Mouse (Mus musculus): ENCODE data around the gene Numa1. TPM values are rescaled to one million over a fixed set of nuclear protein-coding genes. Genes with fewer than 3 reads are reported as not detected.
"Not testable (repeated sequence)": the region's sequence is repeated elsewhere in the genome, so short reads cannot be mapped to it uniquely, and the experiment has no call there.

Numa1 gene
- polyA plus RNA-seq, 1 experiment from 2014 or later: 41.0 TPM

DNA sequence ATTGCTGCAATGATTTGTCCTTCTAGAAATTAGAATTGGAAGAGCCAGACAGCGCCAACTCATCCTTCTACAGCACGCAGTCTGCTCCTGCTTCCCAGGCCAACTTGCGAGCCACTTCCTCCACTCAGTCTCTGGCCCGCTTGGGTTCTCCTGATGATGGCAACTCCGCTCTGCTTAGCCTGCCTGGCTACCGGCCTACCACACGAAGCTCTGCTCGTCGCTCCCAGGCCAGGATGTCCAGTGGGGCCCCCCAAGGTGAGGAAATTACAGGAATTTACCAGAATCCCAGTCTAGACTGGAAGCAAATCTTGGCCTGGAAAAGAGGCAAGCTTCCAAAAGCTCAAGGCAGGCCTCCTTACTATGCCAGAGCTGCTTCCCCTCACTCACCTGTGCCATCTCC, 77.9 kb downstream of the Numa1 start:
- Histone ChIP-seq H3K27me3 (ENCODE audit: control insufficient read depth, insufficient read depth, low read length) (no peaks in the 10 kb centered on the region), H3K9ac (ENCODE audit: low read length) (no peak overlapping the region), H3K4me3 (ENCODE audit: low read length) (no peak overlapping the region), H3K4me1 (ENCODE audit: control insufficient read depth, insufficient read depth, low read length) (no peaks in the 10 kb centered on the region), H3K27ac (ENCODE audit: low read length) (no peak overlapping the region), H3K9me3 (replicated peaks; ENCODE audit: control insufficient read depth, low read length) (no peaks in the 10 kb centered on the region), H3K4me2 (ENCODE audit: low read depth, low read length) (no peak overlapping the region), H3K36me3 (ENCODE audit: control insufficient read depth, insufficient read depth) (peaks cover 89% of the 10 kb centered on the region)
- 88% methylated on average over 9 of the region's 9 CpGs for WGBS
- no peak for ATAC-seq (replicated peaks; ENCODE audit: extremely low read depth, insufficient read depth, low FRiP score)

DNA sequence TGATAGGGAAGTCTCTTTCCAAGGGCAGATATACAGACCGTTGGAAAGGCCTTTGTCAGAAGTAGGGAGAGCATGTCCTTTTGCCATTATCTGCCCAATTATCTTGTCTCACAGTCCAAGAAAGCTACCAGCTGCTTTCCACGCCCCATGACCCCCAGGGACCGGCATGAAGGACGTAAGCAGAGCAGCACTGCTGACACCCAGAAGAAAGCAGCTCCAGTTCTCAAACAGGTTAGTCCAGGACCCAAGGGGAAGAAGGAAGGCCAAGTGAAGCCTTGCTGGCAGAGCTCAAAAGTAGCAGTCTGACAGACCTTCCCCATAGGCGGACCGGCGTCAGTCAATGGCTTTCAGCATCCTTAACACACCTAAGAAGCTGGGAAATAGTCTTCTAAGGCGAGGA, 79.5 kb downstream of the Numa1 start:
- H3K4me1 ChIP-seq (ENCODE audit: control insufficient read depth, insufficient read depth, low read length): peaks cover 14% of the 10 kb centered on the region
- 83% methylated on average over 8 of the region's 8 CpGs for WGBS
- H3K9ac ChIP-seq (ENCODE audit: low read length): no peak overlapping the region
- no peaks in the 10 kb centered on the region for H3K27me3 ChIP-seq (ENCODE audit: control insufficient read depth, insufficient read depth, low read length)
- H3K4me3 ChIP-seq (ENCODE audit: low read length): no peak overlapping the region
- ATAC-seq (replicated peaks; ENCODE audit: extremely low read depth, insufficient read depth, low FRiP score): no peak
- H3K4me2 ChIP-seq (ENCODE audit: low read depth, low read length): no peak overlapping the region
- H3K9me3 ChIP-seq (replicated peaks; ENCODE audit: control insufficient read depth, low read length): no peaks in the 10 kb centered on the region
- H3K27ac ChIP-seq (ENCODE audit: low read length): no peak overlapping the region
- peaks cover 77% of the 10 kb centered on the region for H3K36me3 ChIP-seq (ENCODE audit: control insufficient read depth, insufficient read depth)

DNA sequence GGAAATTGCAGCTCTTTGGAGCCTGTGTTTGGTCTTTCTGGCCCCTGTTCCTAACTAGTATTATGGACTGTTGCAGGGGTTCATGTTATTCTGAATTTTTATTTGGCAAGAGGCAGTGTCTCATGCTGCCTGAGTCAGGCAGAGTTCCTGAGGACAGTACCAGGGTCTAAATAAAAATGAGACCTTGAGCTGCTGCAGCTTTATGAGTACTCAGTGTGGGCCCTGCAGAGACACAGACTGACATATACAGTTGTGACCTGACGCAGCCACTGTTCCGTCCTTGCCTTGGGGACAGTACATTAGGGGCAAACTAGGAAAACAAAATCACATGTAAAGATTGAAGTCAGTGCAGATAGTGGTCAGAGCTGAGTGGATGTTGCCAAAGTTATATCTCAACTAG, 81.1 kb downstream of the Numa1 start:
- Histone ChIP-seq H3K4me1 (ENCODE audit: control insufficient read depth, insufficient read depth, low read length) (peaks cover 15% of the 10 kb centered on the region), H3K9ac (ENCODE audit: low read length) (no peak overlapping the region), H3K4me3 (ENCODE audit: low read length) (no peak overlapping the region), H3K9me3 (replicated peaks; ENCODE audit: control insufficient read depth, low read length) (no peaks in the 10 kb centered on the region), H3K4me2 (ENCODE audit: low read depth, low read length) (no peak overlapping the region), H3K27ac (ENCODE audit: low read length) (no peak overlapping the region), H3K36me3 (ENCODE audit: control insufficient read depth, insufficient read depth) (peaks cover 63% of the 10 kb centered on the region), H3K27me3 (ENCODE audit: control insufficient read depth, insufficient read depth, low read length) (no peaks in the 10 kb centered on the region)
- no peak for ATAC-seq (replicated peaks; ENCODE audit: extremely low read depth, insufficient read depth, low FRiP score)
- 93% methylated on average over 2 of the region's 2 CpGs for WGBS

DNA sequence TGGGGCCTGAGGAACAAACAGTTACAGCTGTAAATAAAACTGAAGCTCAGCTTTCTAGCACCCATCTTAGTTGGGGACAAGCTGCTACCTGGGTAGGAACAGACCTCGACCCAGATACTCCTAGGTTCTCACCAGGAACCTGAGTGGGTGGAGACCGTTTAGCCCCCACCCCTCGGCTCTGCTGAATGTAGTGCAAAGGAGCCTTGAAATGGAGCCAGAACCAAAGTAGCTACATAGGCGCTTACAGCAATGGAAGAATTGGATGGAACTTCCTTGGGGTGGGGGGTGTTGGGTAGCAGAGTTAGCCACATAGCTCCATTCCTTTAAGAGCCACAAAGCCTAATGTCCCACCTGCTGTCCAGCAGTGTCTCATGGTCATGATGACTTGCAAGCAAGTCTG, 83.0 kb downstream of the Numa1 start:
- Histone ChIP-seq H3K9me3 (replicated peaks; ENCODE audit: control insufficient read depth, low read length) (no peaks in the 10 kb centered on the region), H3K4me1 (ENCODE audit: control insufficient read depth, insufficient read depth, low read length) (peaks cover 15% of the 10 kb centered on the region), H3K4me2 (ENCODE audit: low read depth, low read length) (peak overlapping the region; percentile 27), H3K36me3 (ENCODE audit: control insufficient read depth, insufficient read depth) (peaks cover 51% of the 10 kb centered on the region), H3K27ac (ENCODE audit: low read length) (peak overlapping the region; percentile 60), H3K9ac (ENCODE audit: low read length) (peak overlapping the region; percentile 53; the same call in 1 of the 2 replicates), H3K27me3 (ENCODE audit: control insufficient read depth, insufficient read depth, low read length) (no peaks in the 10 kb centered on the region), H3K4me3 (ENCODE audit: low read length) (no peak overlapping the region; the same call in 1 of the 2 replicates)
- 85% methylated on average over 4 of the region's 4 CpGs for WGBS
- ATAC-seq (replicated peaks; ENCODE audit: extremely low read depth, insufficient read depth, low FRiP score): no peak

DNA sequence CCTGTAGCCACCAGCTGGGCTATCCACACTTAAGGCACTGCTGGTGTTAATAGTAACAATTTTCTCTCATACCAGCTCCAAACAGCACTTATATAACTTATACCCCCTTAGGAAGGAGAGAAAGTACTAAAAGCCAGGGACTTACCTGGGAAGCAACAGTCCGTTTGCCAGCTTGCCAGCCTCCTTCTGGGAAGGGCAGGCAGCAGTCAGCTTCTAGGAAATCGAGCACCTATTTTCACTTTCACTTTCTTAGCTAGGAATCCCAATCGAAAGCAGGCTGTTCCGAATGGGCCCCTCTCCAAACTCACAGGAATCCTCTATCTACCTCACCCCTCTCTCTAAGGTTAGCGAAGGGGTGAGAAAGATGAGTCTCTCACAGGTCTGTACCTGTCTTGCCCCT, 83.5 kb downstream of the Numa1 start:
- peaks cover 15% of the 10 kb centered on the region for H3K4me1 ChIP-seq (ENCODE audit: control insufficient read depth, insufficient read depth, low read length)
- H3K4me3 ChIP-seq (ENCODE audit: low read length): peak overlapping the region; percentile 15; the same call in 1 of the 2 replicates
- no peaks in the 10 kb centered on the region for H3K9me3 ChIP-seq (replicated peaks; ENCODE audit: control insufficient read depth, low read length)
- H3K27me3 ChIP-seq (ENCODE audit: control insufficient read depth, insufficient read depth, low read length): no peaks in the 10 kb centered on the region
- 71% methylated on average over 5 of the region's 5 CpGs for WGBS
- no peak for ATAC-seq (replicated peaks; ENCODE audit: extremely low read depth, insufficient read depth, low FRiP score)
- H3K36me3 ChIP-seq (ENCODE audit: control insufficient read depth, insufficient read depth): peaks cover 51% of the 10 kb centered on the region
- H3K4me2 ChIP-seq (ENCODE audit: low read depth, low read length): peak overlapping the region; percentile 27
- peak overlapping the region; percentile 60 for H3K27ac ChIP-seq (ENCODE audit: low read length)
- H3K9ac ChIP-seq (ENCODE audit: low read length): peak overlapping the region; percentile 53; the same call in 1 of the 2 replicates

DNA sequence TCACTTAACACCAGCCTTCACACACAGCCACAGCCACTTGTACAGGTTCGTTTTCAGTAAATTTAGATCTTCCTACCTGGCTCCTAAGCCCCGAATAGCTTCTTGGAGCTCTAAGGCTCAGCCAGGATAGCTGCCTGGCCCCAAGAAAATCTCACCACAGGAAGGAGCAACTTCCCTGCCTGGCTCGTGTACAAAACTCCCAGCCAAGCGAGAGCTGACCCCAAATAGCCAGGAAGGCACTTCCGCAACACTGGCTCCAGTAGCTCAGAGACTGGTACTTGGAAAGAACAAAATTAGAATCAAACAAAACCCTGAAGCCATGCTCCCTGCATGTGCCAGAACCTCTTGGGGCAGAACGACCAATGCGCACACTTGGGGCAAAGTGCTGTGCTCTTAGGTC, 84.1 kb downstream of the Numa1 start:
- ATAC-seq (replicated peaks; ENCODE audit: extremely low read depth, insufficient read depth, low FRiP score): no peak
- Histone ChIP-seq H3K27me3 (ENCODE audit: control insufficient read depth, insufficient read depth, low read length) (no peaks in the 10 kb centered on the region), H3K9me3 (replicated peaks; ENCODE audit: control insufficient read depth, low read length) (no peaks in the 10 kb centered on the region), H3K36me3 (ENCODE audit: control insufficient read depth, insufficient read depth) (peaks cover 51% of the 10 kb centered on the region), H3K27ac (ENCODE audit: low read length) (peak overlapping the region; percentile 60), H3K4me2 (ENCODE audit: low read depth, low read length) (peak overlapping the region; percentile 27; the same call in 1 of the 2 replicates), H3K4me1 (ENCODE audit: control insufficient read depth, insufficient read depth, low read length) (peaks cover 15% of the 10 kb centered on the region), H3K4me3 (ENCODE audit: low read length) (no peak overlapping the region), H3K9ac (ENCODE audit: low read length) (no peak overlapping the region)
- 50% methylated on average over 7 of the region's 7 CpGs for WGBS

DNA sequence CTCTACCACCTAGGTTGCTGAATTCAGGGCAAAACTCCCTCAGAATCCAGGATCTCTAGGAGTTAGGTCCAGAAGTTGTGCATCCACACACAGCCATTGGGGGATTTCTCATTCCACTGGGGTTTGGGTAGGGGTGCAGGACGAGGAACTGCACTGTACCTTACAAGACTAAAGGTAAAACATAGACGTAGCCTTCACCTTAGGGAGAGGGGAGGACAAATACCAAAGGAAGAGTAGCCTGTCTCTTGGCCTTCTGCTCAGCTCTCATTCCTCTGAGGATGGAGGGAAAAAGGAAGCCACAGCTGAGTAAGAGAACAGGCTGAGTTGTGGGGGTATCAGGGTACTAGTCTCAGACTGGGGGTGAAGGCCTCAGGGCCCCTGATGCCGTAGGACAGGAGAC, 84.7 kb downstream of the Numa1 start, which contains the start of gene Il18bp:
TSS of gene Il18bp (minus strand) at position 101 of the 400 bp plus-strand sequence.
- Histone ChIP-seq H3K36me3 (ENCODE audit: control insufficient read depth, insufficient read depth) (peaks cover 51% of the 10 kb centered on the region), H3K4me2 (ENCODE audit: low read depth, low read length) (peak within 1 kb of the TSS; percentile 27)

DNA sequence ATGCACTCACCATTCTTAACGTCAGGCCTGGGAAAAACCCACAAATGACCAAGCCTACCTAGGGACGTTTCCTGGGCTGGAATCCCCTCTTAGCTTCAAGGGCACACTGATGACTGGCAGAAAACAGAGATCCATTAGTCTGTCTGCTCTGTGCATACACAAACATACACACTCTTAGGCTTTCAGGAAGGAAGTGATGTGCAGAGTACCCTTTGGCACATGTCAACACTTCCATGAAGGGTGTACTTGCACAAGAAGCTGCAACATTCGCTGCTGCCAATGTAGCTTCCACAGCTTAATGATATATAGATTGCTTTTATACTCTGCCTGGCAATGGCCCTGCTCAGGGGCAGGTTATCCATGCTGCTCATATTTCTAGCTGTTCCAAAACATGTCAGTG, 85.5 kb downstream of the Numa1 start:
- H3K9me3 ChIP-seq (replicated peaks; ENCODE audit: control insufficient read depth, low read length): no peaks in the 10 kb centered on the region
- peaks cover 15% of the 10 kb centered on the region for H3K4me1 ChIP-seq (ENCODE audit: control insufficient read depth, insufficient read depth, low read length)
- ATAC-seq (replicated peaks; ENCODE audit: extremely low read depth, insufficient read depth, low FRiP score): no peak
- 54% methylated on average over 3 of the region's 3 CpGs for WGBS
- no peak overlapping the region for H3K27ac ChIP-seq (ENCODE audit: low read length)
- no peak overlapping the region for H3K4me2 ChIP-seq (ENCODE audit: low read depth, low read length)
- peaks cover 45% of the 10 kb centered on the region for H3K36me3 ChIP-seq (ENCODE audit: control insufficient read depth, insufficient read depth)
- H3K9ac ChIP-seq (ENCODE audit: low read length): no peak overlapping the region
- no peaks in the 10 kb centered on the region for H3K27me3 ChIP-seq (ENCODE audit: control insufficient read depth, insufficient read depth, low read length)
- no peak overlapping the region for H3K4me3 ChIP-seq (ENCODE audit: low read length)

More for the DNA sequence above, 84.7 kb downstream of the Numa1 start, which contains the start of gene Il18bp:
- H3K4me3 ChIP-seq (ENCODE audit: low read length): no peak within 1 kb of the TSS
- no peaks in the 10 kb centered on the region for H3K9me3 ChIP-seq (replicated peaks; ENCODE audit: control insufficient read depth, low read length)
- peak within 1 kb of the TSS; percentile 23; the same call in 1 of the 2 replicates for H3K9ac ChIP-seq (ENCODE audit: low read length)
- 89% methylated on average over 3 of the region's 3 CpGs for WGBS
- peaks cover 15% of the 10 kb centered on the region for H3K4me1 ChIP-seq (ENCODE audit: control insufficient read depth, insufficient read depth, low read length)
- H3K27me3 ChIP-seq (ENCODE audit: control insufficient read depth, insufficient read depth, low read length): no peaks in the 10 kb centered on the region
- ATAC-seq (replicated peaks; ENCODE audit: extremely low read depth, insufficient read depth, low FRiP score): no peak
- peak within 1 kb of the TSS; percentile 60 for H3K27ac ChIP-seq (ENCODE audit: low read length)

DNA sequence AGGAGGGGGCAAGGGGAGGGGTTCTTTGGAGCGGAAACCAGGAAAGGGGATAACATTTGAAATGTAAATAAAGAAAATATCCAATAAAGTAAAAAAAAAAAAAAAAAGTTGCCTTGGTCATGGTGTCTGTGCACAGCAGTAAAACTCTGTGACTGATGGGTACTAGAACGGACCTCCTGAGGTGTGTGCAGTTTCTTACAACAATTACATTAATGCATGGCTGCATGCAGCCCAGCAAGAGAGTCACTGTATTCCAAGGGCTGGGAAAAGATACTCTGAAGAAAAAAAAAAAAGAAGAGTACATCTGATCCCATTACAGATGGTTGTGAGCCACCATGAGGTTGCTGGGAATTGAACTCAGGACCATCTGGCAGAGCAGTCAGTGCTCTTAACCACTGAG, 87.0 kb downstream of the Numa1 start:
- H3K9me3 ChIP-seq (replicated peaks; ENCODE audit: control insufficient read depth, low read length); H3K27ac ChIP-seq (ENCODE audit: low read length); H3K4me3 ChIP-seq (ENCODE audit: low read length); H3K27me3 ChIP-seq (ENCODE audit: control insufficient read depth, insufficient read depth, low read length); H3K9ac ChIP-seq (ENCODE audit: low read length); H3K4me2 ChIP-seq (ENCODE audit: low read depth, low read length); ATAC-seq (replicated peaks; ENCODE audit: extremely low read depth, insufficient read depth, low FRiP score): not testable (repeated sequence)
- Histone ChIP-seq H3K36me3 (ENCODE audit: control insufficient read depth, insufficient read depth) (peaks cover 31% of the 10 kb centered on the region), H3K4me1 (ENCODE audit: control insufficient read depth, insufficient read depth, low read length) (peaks cover 15% of the 10 kb centered on the region)
- WGBS: 91% methylated on average over 2 of the region's 2 CpGs
